Mouse (Mus musculus): ENCODE data around the gene BC029722. TPM values are rescaled to one million over a fixed set of nuclear protein-coding genes. Genes with fewer than 3 reads are reported as not detected.
"Not testable (repeated sequence)": the region's sequence is repeated elsewhere in the genome, so short reads cannot be mapped to it uniquely, and the experiment has no call there.

Gene BC029722
- polyA plus RNA-seq, 1 experiment from 2014 or later = 6.0 TPM

- H3K9ac ChIP-seq = no peak within 1 kb of the TSS
- H3K4me2 ChIP-seq = no peak within 1 kb of the TSS
- peaks cover 22% of the 10 kb centered on the region for H3K27me3 ChIP-seq (replicated peaks)
- no peak for ATAC-seq
- no peak within 1 kb of the TSS for H3K4me3 ChIP-seq
- H3K27ac ChIP-seq = no peak within 1 kb of the TSS
- WGBS (ENCODE audit: insufficient replicate concordance) = 51% methylated on average over 9 of the region's 9 CpGs
- no peaks in the 10 kb centered on the region for H3K36me3 ChIP-seq
- H3K4me1 ChIP-seq = no peaks in the 10 kb centered on the region
- H3K9me3 ChIP-seq (replicated peaks) = no peaks in the 10 kb centered on the region
These were observed 15.5 kb upstream of the BC029722 start, which contains the start of gene Fam83c for GRCm38 (mm10) chr2:155834732-155835131. TSS of gene Fam83c (minus strand) at chr2:155834854.

- H3K9ac ChIP-seq; H3K27ac ChIP-seq; H3K4me3 ChIP-seq; H3K4me2 ChIP-seq; ATAC-seq; H3K9me3 ChIP-seq (replicated peaks); H3K36me3 ChIP-seq: not testable (repeated sequence)
- H3K4me1 ChIP-seq = peaks cover 15% of the 10 kb centered on the region
- 46% methylated on average over 1 of the region's 1 CpGs for WGBS (ENCODE audit: insufficient replicate concordance)
- H3K27me3 ChIP-seq (replicated peaks) = peaks cover 16% of the 10 kb centered on the region
These were observed 12.9 kb upstream of the BC029722 start for GRCm38 (mm10) chr2:155832087-155832486.

- Histone ChIP-seq H3K9me3 (replicated peaks) (no peaks in the 10 kb centered on the region), H3K4me3 (no peak overlapping the region), H3K27me3 (replicated peaks) (peaks cover 16% of the 10 kb centered on the region), H3K36me3 (no peaks in the 10 kb centered on the region), H3K27ac (no peak overlapping the region), H3K4me1 (peaks cover 19% of the 10 kb centered on the region), H3K4me2 (no peak overlapping the region), H3K9ac (no peak overlapping the region)
- 47% methylated on average over 9 of the region's 9 CpGs for WGBS (ENCODE audit: insufficient replicate concordance)
- ATAC-seq = no peak
These were observed 12.1 kb upstream of the BC029722 start for GRCm38 (mm10) chr2:155831302-155831701.

GRCm38 (mm10) chr2:155830841-155831240 is 11.6 kb upstream of the BC029722 start:
- Histone ChIP-seq H3K4me1 (peaks cover 20% of the 10 kb centered on the region), H3K36me3 (no peaks in the 10 kb centered on the region), H3K4me2 (no peak overlapping the region), H3K9me3 (replicated peaks) (no peaks in the 10 kb centered on the region), H3K4me3 (no peak overlapping the region), H3K27me3 (replicated peaks) (peaks cover 16% of the 10 kb centered on the region), H3K27ac (no peak overlapping the region), H3K9ac (no peak overlapping the region)
- 80% methylated on average over 8 of the region's 8 CpGs for WGBS (ENCODE audit: insufficient replicate concordance)
- no peak for ATAC-seq

GRCm38 (mm10) chr2:155826630-155827424 is 7.6 kb upstream of the BC029722 start, which contains the start of gene Eif6:
TSS of gene Eif6 (minus strand) at chr2:155826925.
- peak within 1 kb of the TSS; percentile 87 for H3K27ac ChIP-seq

GRCm38 (mm10) chr2:155825904-155826629 is 6.8 kb upstream of the BC029722 start:
- WGBS (ENCODE audit: insufficient replicate concordance) = under 1% methylated on average over 52 of the region's 52 CpGs
- H3K4me3 ChIP-seq = peak overlapping the region; percentile 82

More at GRCm38 (mm10) chr2:155826630-155827424, 7.6 kb upstream of the BC029722 start, which contains the start of gene Eif6:
- H3K4me2 ChIP-seq = peak within 1 kb of the TSS; percentile 91
- 2% methylated on average over 27 of the region's 27 CpGs for WGBS (ENCODE audit: insufficient replicate concordance)
- no peaks in the 10 kb centered on the region for H3K9me3 ChIP-seq (replicated peaks)
- peaks cover 30% of the 10 kb centered on the region for H3K4me1 ChIP-seq
- H3K9ac ChIP-seq = peak within 1 kb of the TSS; percentile 86
- peaks cover 26% of the 10 kb centered on the region for H3K36me3 ChIP-seq
- peak within 1 kb of the TSS; percentile 82 for H3K4me3 ChIP-seq
- H3K27me3 ChIP-seq (replicated peaks) = no peaks in the 10 kb centered on the region
- peak; percentile 91 for ATAC-seq

GRCm38 (mm10) chr2:155823722-155824121 is 4.5 kb upstream of the BC029722 start:
- WGBS (ENCODE audit: insufficient replicate concordance) = 90% methylated on average over 8 of the region's 8 CpGs
- Histone ChIP-seq H3K27me3 (replicated peaks) (no peaks in the 10 kb centered on the region), H3K9ac (no peak overlapping the region), H3K9me3 (replicated peaks) (no peaks in the 10 kb centered on the region), H3K27ac (no peak overlapping the region), H3K4me3 (no peak overlapping the region), H3K36me3 (peaks cover 53% of the 10 kb centered on the region), H3K4me1 (peaks cover 45% of the 10 kb centered on the region), H3K4me2 (no peak overlapping the region)
- ATAC-seq = no peak

More at GRCm38 (mm10) chr2:155825904-155826629, 6.8 kb upstream of the BC029722 start:
- H3K36me3 ChIP-seq = peaks cover 34% of the 10 kb centered on the region
- H3K9me3 ChIP-seq (replicated peaks) = no peaks in the 10 kb centered on the region
- peaks cover 30% of the 10 kb centered on the region for H3K4me1 ChIP-seq
- H3K27me3 ChIP-seq (replicated peaks) = no peaks in the 10 kb centered on the region
- peak overlapping the region; percentile 87 for H3K27ac ChIP-seq
- H3K9ac ChIP-seq = peak overlapping the region; percentile 86
- peak; percentile 8 for ATAC-seq
- H3K4me2 ChIP-seq = peak overlapping the region; percentile 91

GRCm38 (mm10) chr2:155820779-155821178 is 1.6 kb upstream of the BC029722 start:
- Histone ChIP-seq H3K27ac (no peak overlapping the region), H3K36me3 (peaks cover 53% of the 10 kb centered on the region), H3K4me2 (no peak overlapping the region), H3K27me3 (replicated peaks) (no peaks in the 10 kb centered on the region), H3K4me1 (peaks cover 36% of the 10 kb centered on the region), H3K9me3 (replicated peaks) (no peaks in the 10 kb centered on the region), H3K4me3 (no peak overlapping the region), H3K9ac (no peak overlapping the region)
- WGBS (ENCODE audit: insufficient replicate concordance) = 81% methylated on average over 5 of the region's 5 CpGs
- no peak for ATAC-seq

GRCm38 (mm10) chr2:155819449-155820251 is 424 bp upstream of the BC029722 start:
- H3K27ac ChIP-seq = peak overlapping the region; percentile 77
- H3K36me3 ChIP-seq = peaks cover 50% of the 10 kb centered on the region
- H3K27me3 ChIP-seq (replicated peaks) = no peaks in the 10 kb centered on the region
- WGBS (ENCODE audit: insufficient replicate concordance) = 53% methylated on average over 6 of the region's 6 CpGs
- peak overlapping the region; percentile 84; the same call in 1 of the 2 replicates for H3K9ac ChIP-seq
- H3K4me1 ChIP-seq = peaks cover 26% of the 10 kb centered on the region
- peak overlapping the region; percentile 98 for H3K4me2 ChIP-seq
- peak overlapping the region; percentile 86 for H3K4me3 ChIP-seq
- H3K9me3 ChIP-seq (replicated peaks) = no peaks in the 10 kb centered on the region
- no peak; the same call in 1 of the 2 replicates for ATAC-seq

- Histone ChIP-seq H3K27ac (peak overlapping the region; percentile 77), H3K4me3 (peak overlapping the region; percentile 86), H3K9ac (peak overlapping the region; percentile 84), H3K9me3 (replicated peaks) (no peaks in the 10 kb centered on the region), H3K36me3 (peaks cover 46% of the 10 kb centered on the region), H3K27me3 (replicated peaks) (no peaks in the 10 kb centered on the region), H3K4me1 (peaks cover 26% of the 10 kb centered on the region), H3K4me2 (peak overlapping the region; percentile 98)
- 3% methylated on average over 37 of the region's 37 CpGs for WGBS (ENCODE audit: insufficient replicate concordance)
- ATAC-seq = peak; percentile 98
These were observed 432 bp downstream of the BC029722 start for GRCm38 (mm10) chr2:155818596-155819391.

Measured in liver, embryonic 12.5 days (tissue).